Mouse (Mus musculus): ENCODE measurements at regions not wholly inside any gene's neighbourhood (a gene's known extent, or its start where the extent isn't known, plus 50 kb on each side); places are given as distances from the start of the nearest gene placed in this dataset.
A peak's percentile ranks its signal among the peaks of the same experiment; 100 is the strongest.

DNA sequence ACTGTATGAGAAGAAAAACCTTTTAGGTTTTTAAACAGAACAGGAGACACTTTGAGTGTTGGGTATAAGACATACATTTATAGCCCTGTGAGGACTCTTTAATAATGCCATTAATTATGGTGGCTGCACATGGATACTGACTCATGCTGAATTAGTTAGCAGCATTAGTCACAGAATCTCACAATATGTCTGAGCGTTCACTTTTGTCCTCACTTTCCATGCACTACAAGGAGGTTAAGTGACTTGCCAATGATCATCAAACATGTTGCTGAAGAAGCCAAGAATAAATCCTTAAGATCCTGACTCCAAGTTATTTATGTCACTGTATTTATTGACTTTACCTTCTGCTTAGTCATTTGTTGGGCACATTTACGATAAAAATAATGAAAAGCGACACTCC lies 105.6 kb upstream of the Atxn7l3b start:
- peak; percentile 9 for DNase-seq (ENCODE audit: low read depth)
- TF ChIP-seq CTCF (IDR thresholded peaks at IDR 0.05; ENCODE audit: borderline replicate concordance, extremely low read depth, insufficient read depth, insufficient read length) (no peak), POLR2A (IDR thresholded peaks at IDR 0.05; ENCODE audit: borderline replicate concordance, extremely low read depth, insufficient read depth, insufficient read length, poor library complexity, severe bottlenecking) (no peak)

DNA sequence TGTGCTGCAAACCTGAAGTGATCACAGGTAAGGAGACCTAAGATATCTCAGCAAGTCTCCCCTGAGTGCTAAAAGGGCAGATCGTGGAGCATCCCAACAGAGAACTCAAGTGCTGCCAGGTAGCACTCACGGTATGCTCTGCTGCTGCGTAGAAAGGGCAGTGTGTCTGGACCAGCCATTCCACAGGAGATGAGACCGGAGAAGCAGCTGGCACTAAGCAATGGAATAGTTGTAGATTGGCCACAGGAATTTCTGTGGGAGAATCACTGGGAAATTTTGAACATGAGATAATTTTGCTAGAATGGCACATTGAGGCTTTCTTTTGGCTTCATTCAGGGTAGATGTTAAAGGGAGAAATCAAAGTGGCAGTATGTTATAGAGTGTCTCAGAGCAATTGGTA lies 104.1 kb upstream of the Atxn7l3b start:
- DNase-seq (ENCODE audit: low read depth) = no peak
- TF ChIP-seq POLR2A (IDR thresholded peaks at IDR 0.05; ENCODE audit: borderline replicate concordance, extremely low read depth, insufficient read depth, insufficient read length, poor library complexity, severe bottlenecking) = no peak
- TF ChIP-seq CTCF (IDR thresholded peaks at IDR 0.05; ENCODE audit: borderline replicate concordance, extremely low read depth, insufficient read depth, insufficient read length) = no peak

DNA sequence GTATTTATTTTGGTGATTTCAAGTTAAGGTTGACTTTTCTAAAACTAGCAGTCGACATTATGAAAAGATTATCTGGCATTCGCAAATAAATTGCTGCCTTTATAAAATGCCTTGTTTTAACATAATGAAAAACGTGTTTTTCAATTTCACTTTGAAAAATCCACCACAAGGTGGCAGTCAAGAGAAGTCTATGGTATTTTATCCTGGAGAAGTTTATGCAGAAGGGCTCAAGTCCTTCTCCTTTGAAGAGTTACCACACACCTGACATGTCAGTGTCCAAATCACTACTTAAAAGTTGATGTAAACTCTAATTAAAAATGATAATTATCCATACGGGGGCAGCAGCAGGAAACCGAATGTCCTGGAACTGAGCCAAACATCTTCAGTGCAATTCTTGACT lies 98.5 kb upstream of the Atxn7l3b start:
- TF ChIP-seq POLR2A (IDR thresholded peaks at IDR 0.05; ENCODE audit: borderline replicate concordance, extremely low read depth, insufficient read depth, insufficient read length, poor library complexity, severe bottlenecking) = no peak
- peak; percentile 20; the same call in 1 of the 2 replicates for TF ChIP-seq CTCF (IDR thresholded peaks at IDR 0.05; ENCODE audit: borderline replicate concordance, extremely low read depth, insufficient read depth, insufficient read length)
- peak; percentile 79 for DNase-seq (ENCODE audit: low read depth)

DNA sequence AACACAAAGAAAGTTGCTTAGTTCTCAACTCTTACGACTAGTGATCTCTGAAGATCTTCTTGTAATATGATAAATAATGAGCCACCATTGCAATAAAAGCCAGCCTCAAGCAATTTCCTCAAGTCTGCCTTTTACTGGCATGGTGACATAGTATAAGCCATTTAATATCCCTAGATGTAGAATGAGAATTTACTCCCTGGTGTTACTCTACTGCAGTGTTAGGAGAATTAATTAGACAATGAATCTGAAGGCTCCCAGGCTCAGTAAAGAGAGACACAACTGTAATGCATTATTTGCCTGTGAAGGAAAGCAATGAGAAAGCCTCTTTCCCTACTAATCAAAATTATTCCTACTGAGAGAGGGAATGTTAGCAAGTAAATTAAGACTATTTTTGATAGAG lies 95.8 kb upstream of the Atxn7l3b start:
- no peak for TF ChIP-seq POLR2A (IDR thresholded peaks at IDR 0.05; ENCODE audit: borderline replicate concordance, extremely low read depth, insufficient read depth, insufficient read length, poor library complexity, severe bottlenecking)
- TF ChIP-seq CTCF (IDR thresholded peaks at IDR 0.05; ENCODE audit: borderline replicate concordance, extremely low read depth, insufficient read depth, insufficient read length) = no peak
- DNase-seq (ENCODE audit: low read depth) = peak; percentile 14

DNA sequence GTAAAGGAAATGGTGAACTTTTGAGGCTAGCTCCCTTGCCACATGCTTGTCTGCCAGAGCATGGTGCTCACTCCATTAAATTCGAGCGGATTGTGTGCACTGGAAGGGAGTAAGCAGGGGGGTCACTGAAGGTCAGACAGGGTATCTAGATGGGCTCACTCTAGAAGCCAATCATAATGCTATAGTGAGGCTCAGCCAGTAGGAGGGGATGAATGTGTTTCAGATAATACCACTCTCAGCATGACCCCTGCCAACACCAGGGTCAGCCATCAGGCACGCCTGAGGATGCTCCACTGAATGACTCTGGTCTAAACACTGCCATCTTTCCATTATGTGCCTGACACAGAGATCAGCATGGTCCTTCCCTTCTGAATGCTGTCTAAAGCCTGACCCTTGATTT lies 80.3 kb upstream of the Atxn7l3b start:
- TF ChIP-seq CTCF (IDR thresholded peaks at IDR 0.05; ENCODE audit: borderline replicate concordance, extremely low read depth, insufficient read depth, insufficient read length) (no peak), POLR2A (IDR thresholded peaks at IDR 0.05; ENCODE audit: borderline replicate concordance, extremely low read depth, insufficient read depth, insufficient read length, poor library complexity, severe bottlenecking) (no peak)
- DNase-seq (ENCODE audit: low read depth) = no peak

DNA sequence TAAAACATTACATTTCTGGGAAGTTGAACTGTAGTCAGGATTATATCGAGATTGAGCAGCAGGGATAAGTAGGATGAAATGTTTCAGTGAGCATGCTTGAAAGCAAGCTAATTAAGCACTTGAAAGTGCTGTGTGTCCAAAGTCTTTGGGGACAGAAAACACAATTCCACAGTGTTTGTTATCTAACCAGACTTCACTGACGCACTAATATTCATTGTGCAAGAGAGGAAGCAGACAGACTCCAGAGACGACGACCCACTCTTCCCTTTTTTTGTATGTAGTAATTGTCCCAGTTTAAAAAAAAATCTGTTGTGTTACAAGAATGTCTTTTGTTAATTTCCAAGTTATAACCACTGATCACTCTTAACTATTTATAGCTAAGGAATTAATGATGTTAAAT lies 61.9 kb upstream of the Atxn7l3b start:
- TF ChIP-seq POLR2A (IDR thresholded peaks at IDR 0.05; ENCODE audit: borderline replicate concordance, extremely low read depth, insufficient read depth, insufficient read length, poor library complexity, severe bottlenecking) = no peak
- no peak for TF ChIP-seq CTCF (IDR thresholded peaks at IDR 0.05; ENCODE audit: borderline replicate concordance, extremely low read depth, insufficient read depth, insufficient read length)
- DNase-seq (ENCODE audit: low read depth) = no peak

DNA sequence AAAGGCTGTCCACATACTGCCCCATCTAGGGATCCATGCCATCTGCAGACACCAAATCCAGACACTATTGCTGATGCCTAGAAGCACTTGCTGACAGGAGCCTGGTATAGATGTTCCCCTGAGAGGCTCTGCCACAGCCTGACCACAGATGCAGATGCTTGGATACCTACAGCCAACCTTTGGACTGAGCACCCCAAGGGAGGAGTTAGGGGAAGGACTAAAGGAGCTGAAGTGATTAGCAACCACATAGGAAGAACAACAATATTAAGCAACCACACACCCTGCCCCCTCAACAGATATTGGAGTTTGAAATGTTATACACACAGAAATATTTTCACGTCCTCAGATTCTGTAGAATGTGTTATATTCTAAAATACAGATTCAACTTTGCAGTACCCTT lies 53.9 kb upstream of the Atxn7l3b start:
- TF ChIP-seq CTCF (IDR thresholded peaks at IDR 0.05; ENCODE audit: borderline replicate concordance, extremely low read depth, insufficient read depth, insufficient read length) (no peak), POLR2A (IDR thresholded peaks at IDR 0.05; ENCODE audit: borderline replicate concordance, extremely low read depth, insufficient read depth, insufficient read length, poor library complexity, severe bottlenecking) (no peak)
- DNase-seq (ENCODE audit: low read depth) = no peak

Measured in brain, embryonic 14.5 days (tissue).